Mouse (Mus musculus) CD4-positive, CD25-positive, alpha-beta regulatory T cell, adult 2 months (primary cell): Measurements from ENCODE around the gene Rsph6a.
"Not testable (repeated sequence)": the region's sequence is repeated elsewhere in the genome, so short reads cannot be mapped to it uniquely, and the experiment has no call there.

Source experiments
- DNase-seq: peaks from one replicate; pipeline ENCODE4 v3.0.0-alpha.2; 2012; ENCODE audit warnings: low read depth, low spot score

Rsph6a gene

DNA sequence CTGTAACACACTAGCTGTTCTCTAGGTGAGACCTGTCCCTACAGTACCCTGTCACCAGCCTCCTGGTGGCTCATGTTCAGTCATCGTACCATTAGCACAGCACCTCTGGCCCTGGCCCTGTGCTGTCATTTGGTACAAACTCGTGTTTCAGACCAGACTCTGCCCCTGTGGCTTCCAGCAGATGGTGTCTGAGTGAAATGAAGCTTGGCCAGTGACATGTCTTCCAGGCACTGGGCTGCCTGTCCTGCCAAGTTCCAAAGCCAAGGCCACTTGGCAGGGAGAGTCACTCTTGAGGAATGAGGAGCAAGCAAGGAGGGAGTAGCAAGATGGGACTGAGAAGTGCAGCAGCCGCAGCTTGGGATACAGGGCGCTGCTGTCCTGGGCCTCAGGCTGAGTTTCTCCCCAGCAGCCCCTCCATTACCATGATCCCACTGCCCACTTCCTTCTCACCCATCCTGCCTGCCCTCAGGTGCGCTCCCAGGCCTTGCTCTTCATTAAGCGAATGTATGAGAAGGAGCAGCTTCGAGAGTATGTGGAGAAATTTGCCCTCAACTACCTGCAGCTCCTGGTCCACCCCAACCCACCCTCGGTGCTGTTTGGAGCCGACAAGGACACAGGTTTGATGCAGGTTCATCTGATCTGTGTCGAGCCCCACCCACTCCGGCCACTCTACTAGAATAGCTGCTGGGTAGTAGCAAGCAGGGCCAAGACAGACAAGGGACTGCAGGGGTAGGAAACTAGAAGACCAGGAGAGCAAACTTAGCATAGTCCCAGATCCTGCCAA is 8.0 kb upstream of the Rsph6a start:
- DNase-seq, result no peak

DNA sequence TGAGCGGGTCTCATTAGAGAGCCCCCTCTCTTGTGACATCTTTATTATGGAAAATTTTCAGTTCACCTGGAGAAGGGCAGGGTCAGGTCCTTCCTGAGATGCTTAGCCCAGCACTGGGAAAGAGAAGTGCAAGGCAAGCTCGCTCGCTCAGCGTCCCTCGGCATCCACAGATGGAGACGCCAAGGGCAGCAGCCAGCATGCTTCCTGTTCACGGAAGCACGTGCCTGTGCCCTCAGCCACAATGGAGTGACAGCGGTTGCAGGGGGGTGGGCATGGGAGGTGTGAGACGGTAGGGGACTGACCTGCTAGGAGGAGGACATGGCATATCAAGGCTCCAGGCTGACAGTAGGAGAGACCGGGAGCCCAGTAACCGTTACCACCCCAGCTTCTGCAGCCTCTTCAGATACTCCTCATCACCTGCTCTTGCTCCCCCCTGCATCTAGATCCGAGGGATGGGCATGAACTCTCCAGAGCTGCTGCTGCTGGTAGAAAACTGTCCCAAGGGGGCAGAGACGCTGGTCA is 6.4 kb upstream of the Rsph6a start:
- DNase-seq, result no peak

GRCm38 (mm10) chr7:19049252-19049651 is 5.2 kb upstream of the Rsph6a start:
- no peak for DNase-seq

DNA sequence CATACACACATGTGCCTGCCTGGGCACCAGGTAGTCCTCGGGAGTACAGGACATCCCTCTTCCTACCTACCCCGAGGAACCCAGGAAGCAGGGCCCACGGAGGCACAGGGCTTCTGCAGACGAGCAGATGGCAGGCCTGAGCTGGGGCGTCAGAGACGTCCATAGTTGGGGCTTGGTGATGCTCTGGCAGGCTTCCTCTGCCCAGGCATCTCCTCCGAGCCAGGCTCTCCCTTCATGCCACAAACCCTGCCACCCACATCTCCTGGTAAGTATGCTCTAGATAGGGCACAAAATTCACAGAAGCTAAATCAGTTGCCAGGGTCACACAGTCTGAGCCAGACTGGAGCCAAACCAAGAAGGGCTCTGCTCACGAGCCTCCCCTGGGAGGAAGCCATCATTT is 4.3 kb upstream of the Rsph6a start:
- DNase-seq, result no peak

DNA sequence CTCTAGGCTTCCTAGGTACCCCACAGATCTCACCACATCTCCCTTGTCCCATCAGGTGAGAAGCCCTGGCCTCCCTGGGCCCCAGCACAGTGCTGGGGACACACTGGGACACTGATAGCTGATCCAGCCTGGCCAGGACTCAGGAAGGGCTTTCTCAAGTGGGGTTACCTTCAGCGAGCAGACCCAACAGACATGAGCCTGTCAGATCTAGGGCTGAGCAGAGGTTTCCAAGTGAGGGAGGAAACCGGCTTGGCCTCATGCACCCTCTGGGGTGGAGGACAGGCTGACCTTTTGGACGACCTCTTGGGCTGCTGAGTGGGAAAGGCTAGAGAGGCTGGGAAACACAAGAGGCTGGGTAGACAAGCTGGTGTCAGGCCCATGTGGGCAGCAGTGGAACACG is 3.3 kb upstream of the Rsph6a start:
- DNase-seq, result no peak

DNA sequence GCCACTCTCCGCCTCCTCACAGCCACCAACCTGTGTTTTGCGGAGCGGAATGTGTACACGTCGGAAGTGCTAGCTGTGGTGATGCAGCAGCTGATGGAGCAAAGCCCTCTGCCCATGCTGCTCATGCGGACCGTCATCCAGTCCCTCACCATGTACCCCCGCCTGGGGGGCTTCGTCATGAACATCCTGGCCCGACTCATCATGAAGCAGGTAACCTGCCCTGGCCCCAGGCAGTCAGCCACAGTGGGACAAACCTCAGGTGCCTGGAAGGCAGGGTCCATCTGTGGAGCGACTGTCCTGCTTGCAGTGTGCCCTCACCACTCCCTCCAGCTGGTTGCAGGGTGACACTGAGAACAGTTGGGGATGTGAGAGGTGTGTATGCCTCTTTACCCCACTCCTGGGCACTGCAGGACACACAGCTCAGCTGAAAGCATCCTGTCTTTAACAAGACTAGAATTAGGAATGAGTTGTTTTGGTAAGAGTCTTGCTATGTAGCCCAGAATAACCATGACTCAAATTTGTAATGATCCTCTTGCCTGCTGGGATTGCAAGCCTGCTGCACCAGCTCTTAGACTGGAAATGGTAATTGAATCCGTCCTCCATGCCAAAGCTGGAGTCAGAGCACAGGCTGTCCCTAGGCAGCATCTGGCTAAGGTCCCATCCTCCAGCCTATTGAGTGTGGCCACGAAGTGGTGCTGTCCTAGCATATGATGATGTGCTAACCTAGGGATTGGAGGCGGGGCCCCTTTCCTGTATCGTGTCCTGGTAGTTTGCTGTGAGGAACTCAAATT is 1.9 kb upstream of the Rsph6a start:
- no peak for DNase-seq

DNA sequence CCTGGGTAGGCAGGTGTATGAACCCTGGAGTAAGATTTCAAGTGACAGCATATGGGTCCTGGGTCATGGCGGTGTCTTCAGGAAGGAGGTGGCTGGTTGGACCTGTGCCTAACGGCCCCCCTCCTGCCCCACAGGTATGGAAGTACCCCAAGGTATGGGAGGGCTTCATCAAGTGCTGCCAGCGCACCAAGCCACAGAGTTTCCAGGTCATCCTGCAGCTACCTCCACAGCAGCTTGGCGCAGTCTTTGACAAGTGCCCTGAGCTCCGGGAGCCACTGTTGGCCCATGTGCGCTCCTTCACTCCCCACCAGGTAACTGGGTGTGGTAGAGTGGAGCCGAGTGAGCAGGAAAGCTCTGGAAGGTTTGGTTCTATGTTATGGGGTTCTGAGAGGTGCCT is 1.4 kb upstream of the Rsph6a start:
- no peak for DNase-seq

DNA sequence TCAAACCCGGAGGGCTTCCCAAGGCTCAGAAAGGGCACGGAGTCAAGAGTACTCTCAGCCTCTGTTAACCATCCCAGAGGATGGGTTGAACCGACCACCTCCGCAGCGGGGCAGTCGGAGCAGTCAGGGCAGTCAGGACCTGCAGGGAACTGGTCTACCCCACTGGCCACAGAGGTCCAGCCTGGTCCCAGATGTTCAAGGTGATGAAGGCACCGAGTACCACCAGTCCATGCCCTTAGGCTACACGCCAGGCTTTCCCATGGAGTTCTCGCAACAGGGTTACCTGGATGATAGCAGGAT is 237 bp downstream of the Rsph6a start:
- DNase-seq, result no peak

GRCm38 (mm10) chr7:19055108-19055507 is 618 bp downstream of the Rsph6a start:
- DNase-seq, result no peak

DNA sequence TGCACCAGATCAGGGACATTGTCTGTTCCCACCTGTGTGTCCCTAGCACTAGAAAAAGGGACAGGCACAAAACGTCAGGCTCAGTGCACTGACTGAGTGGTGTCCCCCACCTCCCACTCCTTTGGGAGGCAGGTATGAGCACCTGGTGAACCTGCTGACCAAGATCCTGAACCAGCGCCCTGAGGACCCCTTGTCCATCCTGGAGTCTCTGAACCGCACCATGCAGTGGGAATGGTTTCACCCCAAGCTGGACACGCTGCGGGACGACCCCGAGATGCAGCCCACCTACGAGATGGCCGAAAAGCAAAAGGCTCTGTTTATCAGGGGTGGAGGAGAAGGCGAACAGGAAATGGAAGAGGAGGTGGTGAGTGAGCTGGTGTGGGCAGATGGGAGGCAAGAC is 2.9 kb downstream of the Rsph6a start:
- DNase-seq, result no peak

DNA sequence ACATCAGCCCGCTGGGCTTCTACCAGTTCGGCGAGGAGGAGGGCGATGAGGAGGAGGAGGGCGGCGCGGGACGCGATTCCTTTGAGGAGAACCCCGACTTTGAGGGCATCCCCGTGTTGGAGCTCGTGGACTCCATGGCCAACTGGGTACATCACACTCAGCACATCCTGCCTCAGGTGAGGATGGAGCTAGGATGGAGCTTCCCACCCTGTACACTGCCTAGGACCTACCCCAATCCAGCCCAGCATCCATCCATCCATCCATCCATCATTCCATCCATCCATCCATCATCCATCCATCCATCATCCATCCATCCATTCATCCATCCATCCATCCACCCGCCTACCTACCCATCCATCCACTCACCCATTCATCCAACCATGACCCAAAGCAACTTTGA is 11.4 kb downstream of the Rsph6a start:
- DNase-seq, result no peak

DNA sequence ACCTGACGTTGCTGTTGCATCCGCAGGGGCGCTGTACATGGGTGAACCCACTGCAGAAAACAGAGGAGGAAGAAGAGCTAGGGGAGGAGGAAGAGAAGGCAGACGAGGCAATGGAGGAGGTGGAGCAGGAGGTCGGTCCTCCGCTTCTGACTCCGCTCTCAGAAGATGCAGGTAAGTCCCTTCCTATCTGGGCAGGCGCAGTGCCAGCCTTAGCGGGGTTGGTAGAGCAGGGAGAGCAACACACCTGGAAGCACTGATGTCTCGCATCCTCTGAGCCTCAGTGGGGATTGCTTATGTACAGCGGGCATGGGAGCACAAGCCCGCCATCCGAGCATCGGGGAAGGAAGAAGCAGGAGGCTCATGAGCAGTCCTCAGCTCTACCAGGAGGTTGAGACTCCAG is 12.6 kb downstream of the Rsph6a start:
- no peak for DNase-seq

DNA sequence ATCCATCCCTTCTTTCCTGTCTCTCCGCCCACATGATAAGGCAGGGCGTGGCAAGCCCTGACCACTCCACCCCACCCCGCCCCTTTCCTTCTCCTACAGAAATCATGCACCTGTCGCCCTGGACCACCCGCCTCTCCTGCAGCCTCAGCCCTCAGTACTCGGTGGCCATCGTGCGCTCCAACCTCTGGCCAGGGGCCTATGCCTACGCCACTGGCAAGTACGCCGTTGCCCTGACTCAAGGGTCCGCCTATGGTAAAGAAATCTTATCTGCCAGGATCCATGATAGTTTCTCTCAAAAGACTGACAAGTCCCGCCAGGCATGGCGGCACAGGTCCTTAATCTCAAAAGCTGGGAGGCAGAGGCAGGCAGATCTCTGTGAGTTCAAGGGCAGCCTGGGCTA is 13.4 kb downstream of the Rsph6a start:
- no peak for DNase-seq

GRCm38 (mm10) chr7:19068707-19069106 is 14.2 kb downstream of the Rsph6a start:
- peak; percentile 89 for DNase-seq

DNA sequence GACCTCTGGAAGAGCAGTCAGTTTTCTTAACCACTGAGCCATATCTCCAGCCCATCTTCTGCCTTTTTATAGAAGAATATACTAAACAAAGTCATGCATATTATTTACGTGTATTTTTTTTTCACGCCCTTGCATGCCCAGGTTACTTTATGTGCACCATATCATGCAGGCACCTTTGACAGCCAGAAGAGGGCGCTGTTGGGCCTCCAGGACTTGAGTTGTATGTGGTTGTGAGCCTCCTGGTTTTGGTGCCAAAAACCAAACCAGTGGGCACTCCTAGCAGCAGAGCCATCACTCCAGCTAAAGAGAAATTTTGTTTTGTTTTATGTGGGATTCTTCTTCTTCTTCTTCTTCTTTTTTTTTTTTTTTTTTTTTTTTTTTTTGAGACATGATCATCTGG is 15.0 kb downstream of the Rsph6a start:
- DNase-seq, result peak; percentile 67

GRCm38 (mm10) chr7:19071024-19071423 is 16.5 kb downstream of the Rsph6a start:
- not testable (repeated sequence) for DNase-seq

DNA sequence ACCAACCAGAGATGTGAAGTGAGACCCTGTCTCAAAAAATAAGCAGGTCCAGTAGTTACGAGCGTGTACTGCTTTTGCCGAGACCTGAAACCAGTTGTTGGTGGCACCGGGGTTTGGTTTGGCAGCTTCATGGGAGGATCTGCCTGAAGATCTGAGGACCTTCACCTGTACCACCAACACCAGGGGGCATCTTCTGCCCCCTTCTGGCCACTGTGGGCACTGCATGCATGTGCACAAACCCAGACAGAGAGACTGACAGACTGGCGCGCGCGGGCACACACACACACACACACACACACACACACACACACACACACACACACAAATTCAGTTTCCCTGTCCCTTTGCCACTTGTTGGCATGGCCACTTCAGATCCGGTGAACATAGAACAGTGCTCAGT is 19.0 kb downstream of the Rsph6a start:
- DNase-seq, result peak; percentile 67

GRCm38 (mm10) chr7:19074494-19074893 is 20.0 kb downstream of the Rsph6a start:
- DNase-seq, result no peak

GRCm38 (mm10) chr7:19075231-19075630 is 20.7 kb downstream of the Rsph6a start:
- DNase-seq, result no peak

GRCm38 (mm10) chr7:19075723-19076585 is 21.5 kb downstream of the Rsph6a start, which contains the start of gene Dmwd:
Gene Dmwd (plus strand): TSS chr7:19076227.
- peak; percentile 71 for DNase-seq

- DNase-seq, result peak; percentile 30
These were observed 22.1 kb downstream of the Rsph6a start for GRCm38 (mm10) chr7:19076586-19076991.

DNA sequence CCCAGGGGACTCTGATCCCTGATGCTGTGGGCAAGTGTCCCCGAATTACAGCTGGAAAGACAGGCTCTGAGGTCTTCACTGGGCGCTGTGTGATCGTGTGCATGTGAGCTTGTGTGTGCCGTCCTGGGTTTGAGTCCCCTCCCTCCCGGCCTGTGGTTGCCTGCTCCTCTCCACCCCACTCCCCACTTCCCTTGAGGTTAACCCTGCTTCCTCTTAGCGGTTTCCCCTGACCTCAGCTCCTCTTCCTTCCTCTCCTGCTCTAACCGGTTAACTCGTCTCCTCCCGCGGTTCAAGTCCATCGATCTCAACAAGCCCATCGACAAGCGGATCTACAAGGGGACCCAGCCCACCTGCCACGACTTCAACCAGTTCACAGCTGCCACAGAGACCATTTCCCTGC is 23.3 kb downstream of the Rsph6a start:
- DNase-seq, result peak; percentile 78
